Mouse (Mus musculus) bone marrow macrophage, adult 2 months (primary cell): ENCODE measurements around the gene Pten.
"Not testable (repeated sequence)": the region's sequence is repeated elsewhere in the genome, so short reads cannot be mapped to it uniquely, and the experiment has no call there.

Source experiments
- CTCF ChIP-seq: IDR thresholded peaks from 2 replicates; pipeline ENCODE4 v1.5.1; 2012; ENCODE audit warnings: low read depth, mild to moderate bottlenecking, low read length, moderate library complexity
- POLR2A ChIP-seq: IDR thresholded peaks from 2 replicates; pipeline ENCODE4 v1.6.1; 2012; ENCODE audit warnings: mild to moderate bottlenecking, low read depth, low read length, borderline replicate concordance

DNA sequence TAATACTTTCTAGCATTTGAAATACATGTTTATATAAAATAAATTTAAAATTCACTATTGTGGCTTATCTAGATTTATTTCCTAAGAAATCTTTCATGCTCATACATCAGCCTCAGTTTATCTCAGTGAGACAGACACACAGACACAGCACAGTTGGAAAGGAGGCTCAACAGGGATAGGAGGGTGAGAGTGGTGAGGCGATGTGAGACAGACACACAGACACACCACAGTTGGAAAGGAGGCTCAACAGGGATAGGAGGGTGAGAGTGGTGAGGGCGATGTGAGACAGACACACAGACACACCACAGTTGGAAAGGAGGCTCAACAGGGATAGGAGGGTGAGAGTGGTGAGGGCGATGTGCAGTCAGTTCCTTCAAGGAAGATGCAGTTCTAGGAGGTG is 30.7 kb downstream of the Pten start:
- not testable (repeated sequence) for TF ChIP-seq POLR2A, CTCF
